Mouse (Mus musculus) MEL (cell line): ENCODE results near the gene Tnfsf9.
A peak's percentile ranks its signal among the peaks of the same experiment; 100 is the strongest.

Experiments used
- CTCF ChIP-seq, 3 experiments: IDR thresholded peaks in 2 of 3; conservative IDR thresholded peaks in 1 of 3; 2 replicates each; pipeline ENCODE4 v1.5.1; 2011 to 2012; ENCODE audit warnings: low read length in 3 of 3, low read depth in 2 of 3, mild to moderate bottlenecking in 2 of 3, improper control_type of control experiment in 1 of 3, inconsistent platforms in 1 of 3, mixed read lengths in 1 of 3, moderate library complexity in 1 of 3; ENCODE audit not compliant: control insufficient read depth in 1 of 3, insufficient read depth in 1 of 3, poor library complexity in 1 of 3, severe bottlenecking in 1 of 3
- EP300 ChIP-seq, 2 experiments: IDR thresholded peaks; 2 replicates each; pipeline ENCODE4 v1.6.1; 2011; ENCODE audit warnings: improper control_type of control experiment in 2 of 2, low read length in 2 of 2, low read depth in 1 of 2, mild to moderate bottlenecking in 1 of 2
- GATA1 ChIP-seq: IDR thresholded peaks from 2 replicates; pipeline ENCODE4 v1.6.1; 2011; ENCODE audit warnings: low read depth, low read length, improper control_type of control experiment
- MAX ChIP-seq: IDR thresholded peaks from 2 replicates; pipeline ENCODE4 v1.6.1; 2011; ENCODE audit warnings: low read length, improper control_type of control experiment
- POLR2A ChIP-seq, 2 experiments: IDR thresholded peaks; 2 replicates each; pipeline ENCODE4 v1.6.1; 2011 to 2012; ENCODE audit warnings: low read length in 2 of 2, mild to moderate bottlenecking in 2 of 2, control low read depth in 1 of 2, improper control_type of control experiment in 1 of 2, low read depth in 1 of 2, moderate library complexity in 1 of 2; ENCODE audit not compliant: control insufficient read depth in 1 of 2, insufficient read depth in 1 of 2, poor library complexity in 1 of 2
- TAL1 ChIP-seq: IDR thresholded peaks from 2 replicates; pipeline ENCODE4 v1.6.1; 2012; ENCODE audit warnings: mild to moderate bottlenecking, inconsistent platforms, low read length, moderate library complexity, mixed read lengths

- TF ChIP-seq TAL1, result no peak
- no peak for TF ChIP-seq POLR2A (IDR thresholded peaks at IDR 0.05; ENCODE audit: control insufficient read depth in 1 of 2, insufficient read depth in 1 of 2, low read depth in 1 of 2, low read length in 2 of 2, poor library complexity in 1 of 2)
- TF ChIP-seq CTCF (IDR thresholded peaks at IDR 0.05 in 2 of 3, conservative IDR thresholded peaks at IDR 0.05 in 1 of 3; ENCODE audit: control insufficient read depth in 1 of 3, insufficient read depth in 1 of 3, low read depth in 2 of 3, low read length in 3 of 3, poor library complexity in 1 of 3, severe bottlenecking in 1 of 3), result peak in 1 of 3 experiments; percentile 16; a peak in 2 of 6 replicates
- TF ChIP-seq MAX, result no peak
- no peak for TF ChIP-seq GATA1
- no peak for TF ChIP-seq EP300 (IDR thresholded peaks at IDR 0.05; ENCODE audit: low read depth in 1 of 2, low read length in 2 of 2)
Observed at GRCm38 (mm10) chr17:57099629-57100325, 5.3 kb upstream of the Tnfsf9 start.
